Mouse (Mus musculus): ENCODE data around the gene Nup133. TPM values are rescaled to one million over a fixed set of nuclear protein-coding genes. Genes with fewer than 3 reads are reported as not detected.

Nup133 gene
- total RNA-seq, 4 experiments from 2014 or later, result 23.0 to 24.4 (median 24.1) TPM

DNA sequence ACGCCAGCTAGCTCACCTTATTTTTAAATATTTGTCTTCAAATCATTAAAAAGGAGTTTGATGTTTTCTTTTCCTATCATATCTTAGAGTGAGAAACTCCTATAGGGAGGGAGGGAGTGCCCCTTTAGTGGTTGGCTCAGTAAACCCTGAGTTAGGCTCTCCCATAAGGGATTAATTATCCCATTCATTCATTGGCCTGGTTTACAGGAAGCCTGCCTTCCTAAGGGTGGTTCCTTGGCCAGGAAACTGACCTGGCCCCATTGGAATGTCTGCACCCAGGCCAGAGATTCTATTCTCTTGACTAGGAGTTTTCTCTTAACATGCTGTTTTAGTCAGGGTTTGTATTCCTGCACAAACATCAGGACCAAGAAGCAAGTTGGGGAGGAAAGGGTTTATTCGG, 61.1 kb downstream of the Nup133 start:
- DNase-seq (ENCODE audit: low spot score in 2 of 2), result no peak

GRCm38 (mm10) chr8:123887163-123887562, 61.9 kb downstream of the Nup133 start:
- DNase-seq (ENCODE audit: low spot score in 2 of 2), result no peak

DNA sequence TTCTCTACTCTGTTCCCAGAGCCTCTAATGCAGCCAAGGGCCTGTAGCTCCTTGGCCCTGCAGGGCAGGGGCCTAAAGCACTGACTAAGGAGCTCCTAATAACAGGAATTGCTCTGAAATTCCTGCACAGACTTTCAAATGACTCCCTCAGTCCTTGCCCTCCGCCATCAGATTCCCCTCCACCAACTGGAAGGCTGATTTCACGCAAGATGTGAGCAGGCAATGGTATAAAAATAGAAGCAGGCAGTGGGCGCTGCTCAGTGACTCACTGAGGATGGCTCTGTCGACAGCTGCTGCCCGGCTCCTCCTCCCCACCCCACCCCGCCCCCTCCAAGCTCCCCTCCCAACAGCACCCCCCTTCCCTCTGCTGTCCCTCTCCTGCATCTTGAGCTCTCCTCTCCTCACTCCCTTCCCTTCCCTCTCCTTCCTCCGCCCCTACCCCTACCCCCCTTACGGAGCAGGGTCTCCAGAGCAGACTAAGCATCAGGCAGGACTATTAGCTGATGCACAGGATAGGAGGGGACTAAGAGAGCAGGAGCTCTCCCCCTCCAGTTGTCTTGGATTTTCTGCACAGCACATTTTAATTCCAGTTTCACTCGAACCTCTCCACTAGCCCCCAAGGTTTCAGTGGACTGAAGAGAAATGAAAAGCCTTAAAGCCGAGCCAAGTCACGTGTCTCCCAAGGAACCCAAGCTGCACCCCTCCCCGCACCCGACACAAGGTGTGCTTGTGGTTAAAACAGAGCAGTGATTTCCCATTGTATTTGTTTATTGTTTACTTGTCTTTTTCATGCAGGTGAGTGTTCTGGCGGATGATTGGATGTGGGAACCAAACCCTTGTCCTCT, 64.1 kb downstream of the Nup133 start:
- DNase-seq (ENCODE audit: low spot score in 2 of 2), result peak; percentile 75 to 81

GRCm38 (mm10) chr8:123883094-123883493, 66.0 kb downstream of the Nup133 start:
- DNase-seq (ENCODE audit: low spot score in 2 of 2), result no peak

- no peak for DNase-seq (ENCODE audit: low spot score in 2 of 2)
Observed at GRCm38 (mm10) chr8:123882412-123882811, 66.7 kb downstream of the Nup133 start.

- no peak for DNase-seq (ENCODE audit: low spot score in 2 of 2)
Observed at GRCm38 (mm10) chr8:123880821-123881350, 68.2 kb downstream of the Nup133 start.

DNA sequence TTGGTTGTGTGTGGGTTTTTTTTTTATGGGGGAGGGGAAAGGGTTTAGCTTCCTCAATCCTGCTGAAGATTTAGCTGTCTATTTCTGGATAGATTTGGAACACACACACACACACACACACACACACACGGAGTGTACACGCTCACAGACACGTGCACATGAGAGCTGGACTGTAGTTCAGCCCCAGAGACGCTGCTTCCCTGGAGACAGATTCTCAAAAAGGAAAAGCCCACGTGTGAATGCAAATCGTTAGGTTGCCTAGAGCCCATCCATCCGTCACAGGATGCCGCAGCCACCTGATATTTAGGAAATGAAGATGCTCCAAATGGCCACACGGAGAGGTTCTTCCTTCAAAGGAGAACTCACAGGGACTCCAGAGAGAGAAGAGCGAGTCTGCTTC, 68.8 kb downstream of the Nup133 start:
- DNase-seq (ENCODE audit: low spot score in 2 of 2), result peak; percentile 66 to 75

DNA sequence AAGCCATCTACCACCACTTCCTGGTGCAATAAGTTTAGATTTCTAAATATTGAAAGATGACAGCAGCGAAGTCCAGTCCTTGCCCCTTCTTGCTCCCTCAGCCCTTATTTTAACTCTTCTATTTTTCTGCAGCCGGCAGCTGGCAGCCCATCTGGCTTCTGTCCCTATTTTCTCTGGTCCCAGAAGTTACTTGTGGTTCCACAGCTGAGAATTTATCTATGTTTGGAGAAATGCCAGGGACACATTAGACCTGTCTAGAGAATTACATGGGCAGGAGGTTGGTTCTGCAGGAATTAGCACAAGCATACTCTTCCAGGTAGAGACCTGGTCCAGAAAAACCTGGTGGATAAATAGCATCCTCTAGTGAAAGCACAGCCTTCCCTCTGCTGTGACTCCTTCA, 71.2 kb downstream of the Nup133 start:
- no peak for DNase-seq (ENCODE audit: low spot score in 2 of 2)

GRCm38 (mm10) chr8:123874324-123874723, 74.7 kb downstream of the Nup133 start:
- DNase-seq (ENCODE audit: low spot score in 2 of 2), result peak in 1 of 2 experiments; percentile 44

GRCm38 (mm10) chr8:123873364-123873763, 75.7 kb downstream of the Nup133 start:
- DNase-seq (ENCODE audit: low spot score in 2 of 2), result no peak

DNA sequence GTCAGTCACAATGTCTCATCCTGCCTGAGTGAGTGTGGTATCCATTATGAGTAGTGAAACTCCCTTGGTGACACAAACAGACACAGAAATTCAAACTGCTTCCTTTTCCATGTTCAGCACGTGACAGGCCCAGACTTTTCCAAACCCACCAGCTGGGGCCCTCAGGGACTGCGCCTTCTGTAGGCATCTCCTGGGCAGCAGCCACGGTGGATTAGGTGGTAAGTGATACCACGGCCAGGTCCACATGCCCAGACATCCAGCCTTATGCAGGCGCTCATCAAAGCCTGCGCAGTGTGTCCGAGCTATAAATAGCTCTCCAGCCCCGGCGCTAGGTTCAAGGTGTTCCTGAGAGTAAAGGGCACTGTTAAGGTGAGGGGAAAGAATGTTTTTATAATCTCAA, 77.0 kb downstream of the Nup133 start:
- DNase-seq (ENCODE audit: low spot score in 2 of 2), result no peak

- no peak for DNase-seq (ENCODE audit: low spot score in 2 of 2)
Observed at GRCm38 (mm10) chr8:123866971-123867370, 82.1 kb downstream of the Nup133 start.

- no peak for DNase-seq (ENCODE audit: low spot score in 2 of 2)
Observed at GRCm38 (mm10) chr8:123865786-123866185, 83.3 kb downstream of the Nup133 start.

DNA sequence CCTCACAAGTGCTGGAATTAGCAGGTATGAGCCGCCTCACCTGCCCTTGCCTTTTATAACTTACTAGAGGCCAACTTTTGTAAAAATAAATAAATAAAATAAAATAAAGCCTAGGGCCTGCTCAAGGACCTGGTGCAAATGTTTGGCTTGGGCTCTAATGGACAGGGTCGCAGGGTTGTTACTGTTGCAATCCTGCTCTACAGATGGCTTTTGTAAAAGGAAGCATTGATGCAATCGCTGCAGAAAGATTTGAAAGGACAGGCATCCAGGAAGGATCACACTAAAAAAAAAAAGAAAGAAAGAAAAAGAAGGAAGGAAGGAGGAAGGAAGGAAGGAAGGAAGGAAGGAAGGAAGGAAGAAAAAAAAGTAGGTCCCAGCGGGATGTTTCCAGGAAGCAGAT, 88.7 kb downstream of the Nup133 start:
- DNase-seq (ENCODE audit: low spot score in 2 of 2), result no peak

DNA sequence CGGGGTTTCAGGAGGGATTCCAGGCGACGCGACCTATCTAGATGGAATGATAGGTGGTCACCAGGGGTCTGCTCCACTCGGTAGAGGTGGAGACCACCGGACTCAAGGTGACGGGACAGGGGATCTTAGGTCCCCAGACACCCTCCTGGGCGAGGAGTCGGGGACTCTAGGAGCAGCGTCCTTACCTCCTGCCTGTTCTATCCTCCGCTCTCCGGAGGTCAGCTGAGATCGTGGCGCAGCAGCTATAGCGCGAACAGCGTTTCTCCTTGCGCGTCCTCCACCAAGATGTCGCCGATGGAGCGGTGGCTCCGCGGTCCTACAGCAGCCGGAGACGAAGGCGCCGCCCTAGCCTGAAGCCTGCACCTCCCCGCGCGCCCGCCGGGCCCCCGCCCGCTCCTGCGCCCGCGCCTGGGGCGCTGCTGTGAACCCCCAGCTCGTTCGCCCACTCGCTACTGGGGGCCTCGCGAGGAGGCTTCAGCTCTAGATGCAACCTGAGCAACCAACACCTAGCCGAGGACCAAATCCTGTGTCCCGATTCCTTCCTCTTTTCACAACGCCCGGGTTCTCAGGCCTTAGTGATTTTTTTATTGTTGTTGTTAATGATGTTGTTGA, 89.3 kb downstream of the Nup133 start, which contains the start of gene Ccsap:
Gene Ccsap (minus strand): TSS at position 562 of the 612 bp plus-strand sequence.
- DNase-seq (ENCODE audit: low spot score in 2 of 2), result peak in 1 of 2 experiments; percentile 65

- peak; percentile 87 to 88 for DNase-seq (ENCODE audit: low spot score in 2 of 2)
Observed at GRCm38 (mm10) chr8:123858941-123859647, 90.0 kb downstream of the Nup133 start.

- no peak for DNase-seq (ENCODE audit: low spot score in 2 of 2)
Observed at GRCm38 (mm10) chr8:123858574-123858940, 90.5 kb downstream of the Nup133 start.

DNA sequence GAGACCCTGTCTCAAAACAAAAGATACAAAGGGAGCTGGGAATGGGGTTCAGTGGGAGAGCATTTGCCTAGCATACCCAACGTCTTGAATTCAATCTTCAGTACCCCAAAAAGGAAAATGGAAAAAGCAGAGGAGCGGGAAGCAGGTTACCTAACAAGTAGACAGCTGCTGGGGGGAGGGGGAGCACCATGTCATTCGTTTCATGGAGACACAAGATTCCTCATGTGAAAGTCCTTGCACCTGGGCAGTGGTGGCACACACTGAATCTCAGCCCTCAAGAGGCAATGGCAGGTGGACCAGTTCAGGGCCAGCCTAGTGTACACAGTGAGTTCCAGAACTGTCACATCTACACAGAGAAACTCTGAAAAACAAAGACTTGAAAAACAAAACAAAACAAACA, 91.7 kb downstream of the Nup133 start:
- no peak for DNase-seq (ENCODE audit: low spot score in 2 of 2)

- DNase-seq (ENCODE audit: low spot score in 2 of 2), result no peak
Observed at GRCm38 (mm10) chr8:123854733-123855475, 94.2 kb downstream of the Nup133 start.

DNA sequence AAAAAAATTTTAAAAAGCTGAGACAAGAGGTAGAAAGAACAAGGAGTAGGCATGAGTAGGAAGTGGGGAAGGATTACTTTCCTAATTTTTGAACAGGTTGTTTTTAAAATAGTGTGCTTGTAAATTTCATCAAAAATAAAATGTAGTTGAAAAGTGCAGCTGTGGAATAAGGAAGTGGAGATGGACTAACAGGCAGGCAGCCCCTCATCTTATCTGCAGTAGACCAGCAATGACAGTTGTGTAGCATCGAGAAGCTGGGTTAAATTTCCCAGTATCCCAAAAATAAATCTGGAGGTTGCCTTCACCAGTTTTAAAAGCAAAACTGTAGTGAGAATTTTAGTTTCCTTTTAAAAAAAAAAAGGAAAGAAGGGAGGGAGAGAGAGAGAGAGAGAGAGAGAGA, 94.8 kb downstream of the Nup133 start:
- DNase-seq (ENCODE audit: low spot score in 2 of 2), result no peak

DNA sequence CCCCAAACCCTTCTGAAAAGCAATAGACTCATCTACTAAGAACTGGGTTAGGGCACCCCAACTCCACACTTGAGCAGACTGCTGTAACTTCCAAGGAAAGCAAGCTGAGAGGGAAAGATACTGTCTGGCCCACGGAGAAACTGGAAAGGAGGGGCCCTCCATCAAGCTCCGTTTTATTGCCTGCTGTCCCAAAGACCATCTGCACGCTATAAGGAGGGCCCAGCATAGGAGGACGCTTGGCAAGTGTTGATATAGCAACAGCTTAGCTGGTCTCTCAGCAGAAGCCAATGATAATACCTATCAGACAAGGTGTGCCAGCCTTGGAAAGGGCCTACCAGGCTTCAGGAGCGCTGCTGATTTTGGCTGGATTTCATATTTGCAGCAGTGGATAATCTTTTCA, 97.5 kb downstream of the Nup133 start:
- DNase-seq (ENCODE audit: low spot score in 2 of 2), result no peak

All from layer of hippocampus, adult 8-10 months (tissue).